In the genomic region with DNA sequence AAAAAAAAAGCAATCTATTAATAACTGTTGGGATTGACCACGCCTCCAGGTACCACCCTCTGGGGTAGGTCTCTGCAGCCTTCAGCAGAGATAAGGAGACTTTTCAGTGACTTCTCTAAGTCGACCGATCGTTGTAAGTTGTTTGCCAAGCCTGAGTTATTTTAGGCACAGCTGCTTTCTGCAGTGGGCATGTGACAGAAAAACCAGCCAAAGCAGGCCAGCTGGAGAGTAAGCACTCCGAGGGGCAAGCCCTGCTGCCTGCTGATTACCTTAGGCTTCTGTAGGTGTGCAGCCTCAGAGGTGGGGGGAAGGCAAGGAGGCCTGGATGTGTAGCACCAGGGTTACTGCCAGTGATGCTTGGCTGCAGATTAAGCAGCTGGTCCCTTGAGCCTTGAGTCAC, we compare ENCODE assay signal across 11 mouse cellular contexts.
DNase-seq lines count a peak whose midpoint lies in the region; ATAC-seq lines count a peak whose summit lies in the region.
"Had no signal": no experiment of that assay in that cellular context is flagged by ENCODE, and none has a peak within 500 bp of the region (broad histone marks: within the 10 kb centered on the region; RNA-seq: fewer than 3 reads in every experiment).

No protein-coding gene starts in this region.

- H3K36me3 ChIP-seq in kidney, embryonic 16.5 days (ENCODE audit: insufficient read depth, low read length) = no peaks in the 10 kb centered on the region

- H3K4me3 ChIP-seq in kidney, embryonic 16.5 days (ENCODE audit: low read length) = no peak overlapping the region

- no peak overlapping the region for H3K9ac ChIP-seq in kidney, embryonic 16.5 days (replicated peaks; ENCODE audit: low read length)

- peak; percentile 33 for DNase-seq in cerebellum, adult 11-12 months
- DNase-seq in cerebellum, adult 11 months = no peak
- peak; percentile 21 for DNase-seq in kidney, adult 11 months
- DNase-seq in embryo, embryonic 11 days = no peak
- DNase-seq in left cerebral cortex, adult 11 months (ENCODE audit: low spot score) = no peak
- DNase-seq: kidney, postnatal 10 days; lung, adult 18-20 months; right cerebral cortex, postnatal 14 days had no signal

- H3K27me3 ChIP-seq in kidney, embryonic 16.5 days (ENCODE audit: insufficient read depth, low read length) = no peaks in the 10 kb centered on the region

- 74% methylated on average over 5 of the region's 5 CpGs for WGBS in kidney, embryonic 16.5 days

- H3K4me1 ChIP-seq in kidney, embryonic 16.5 days (ENCODE audit: insufficient read depth, low read length) = peaks cover 19% of the 10 kb centered on the region

- no peak for ATAC-seq in kidney, embryonic 16.5 days (ENCODE audit: low FRiP score, low TSS enrichment)
- ATAC-seq in common myeloid progenitor, adult 5-6 weeks (replicated peaks; ENCODE audit: low read depth, poor library complexity, severe bottlenecking) = 0 out of 2 replicates have a peak, but pooled peaks have one; percentile 13
- ATAC-seq in megakaryocyte-erythroid progenitor cell, adult 5-6 weeks (replicated peaks; ENCODE audit: low FRiP score, low TSS enrichment, poor library complexity, severe bottlenecking) = peak; percentile 59

- no peak overlapping the region for H3K27ac ChIP-seq in kidney, embryonic 16.5 days (ENCODE audit: low read length)

- no peaks in the 10 kb centered on the region for H3K9me3 ChIP-seq in kidney, embryonic 16.5 days (ENCODE audit: low read length)

- no peak overlapping the region for H3K4me2 ChIP-seq in kidney, embryonic 16.5 days (replicated peaks; ENCODE audit: low read depth, low read length)

Comparison
In these comparisons a context has a peak if more than half of its experiments do, and no peak if none do; other contexts are left out.
1. DNase-seq: peak in cerebellum, adult 11-12 months (single experiment) and kidney, adult 11 months (single experiment); none in cerebellum, adult 11 months (single experiment), embryo, embryonic 11 days (single experiment) and left cerebral cortex, adult 11 months (single experiment).